ENCODE assay signal across 31 mouse cellular contexts in the genomic region with DNA sequence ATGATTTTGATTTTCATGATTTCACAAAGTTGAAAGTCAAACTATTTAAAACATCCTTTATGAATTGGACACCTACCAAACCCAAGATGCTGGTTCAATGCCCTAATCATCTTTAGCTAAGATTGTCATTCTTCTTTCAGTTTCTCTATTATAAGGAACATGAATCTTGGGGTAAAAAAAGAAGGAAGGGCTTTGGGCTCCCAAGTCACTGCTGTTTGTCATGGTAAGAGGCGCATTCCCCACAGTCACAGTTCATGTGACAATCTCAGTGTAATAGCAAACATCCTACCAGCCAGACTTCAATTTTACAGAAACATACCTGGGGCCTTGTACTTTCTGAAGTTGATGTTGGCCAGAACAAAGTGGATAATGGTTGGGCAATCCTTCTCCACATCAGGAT.
DNase-seq lines count a peak whose midpoint lies in the region; ATAC-seq and TF ChIP-seq lines count a peak whose summit lies in the region.
"Had no signal": no experiment of that assay in that cellular context is flagged by ENCODE, and none has a peak within 500 bp of the region (broad histone marks: within the 10 kb centered on the region; RNA-seq: fewer than 3 reads in every experiment).

No protein-coding gene starts in this region.

- H3K4me2 ChIP-seq in hindbrain, embryonic 14.5 days (replicated peaks), result no peak overlapping the region
- H3K4me2 ChIP-seq in hindbrain, embryonic 16.5 days (ENCODE audit: low read length), result no peak overlapping the region
- H3K4me2 ChIP-seq: embryonic facial prominence, embryonic 13.5 days; embryonic facial prominence, embryonic 15.5 days; forebrain, embryonic 12.5 days had no signal

- H3K4me1 ChIP-seq in hindbrain, embryonic 14.5 days (replicated peaks; ENCODE audit: control insufficient read depth, insufficient read depth, low read length), result no peaks in the 10 kb centered on the region
- no peaks in the 10 kb centered on the region for H3K4me1 ChIP-seq in hindbrain, embryonic 16.5 days (ENCODE audit: control insufficient read depth, insufficient read depth, low read depth, low read length)
- H3K4me1 ChIP-seq in bone marrow macrophage, adult 2 months (ENCODE audit: control insufficient read depth, insufficient read depth, low read length), result peaks cover 13% of the 10 kb centered on the region
- H3K4me1 ChIP-seq: embryonic facial prominence, embryonic 13.5 days; embryonic facial prominence, embryonic 15.5 days; forebrain, embryonic 10.5 days; forebrain, embryonic 12.5 days had no signal

- H3K27me3 ChIP-seq in hindbrain, embryonic 14.5 days (ENCODE audit: control insufficient read depth, insufficient read depth, low read length), result no peaks in the 10 kb centered on the region
- H3K27me3 ChIP-seq in hindbrain, embryonic 16.5 days (replicated peaks; ENCODE audit: control insufficient read depth, insufficient read depth, low read length), result no peaks in the 10 kb centered on the region
- H3K27me3 ChIP-seq: CH12.LX; embryonic facial prominence, embryonic 13.5 days; embryonic facial prominence, embryonic 15.5 days; forebrain, embryonic 12.5 days; Patski had no signal

- ATAC-seq in hindbrain, embryonic 14.5 days (ENCODE audit: low FRiP score), result no peak
- ATAC-seq in hindbrain, embryonic 16.5 days, result no peak
- peak; percentile 61 for ATAC-seq in megakaryocyte, adult 5-6 weeks (ENCODE audit: poor library complexity, severe bottlenecking)
- ATAC-seq: activated CD4-positive, CD25-positive, alpha-beta regulatory T cell, adult 4 months; CD4-positive, CD25-positive, alpha-beta regulatory T cell, adult 4 months; forebrain, embryonic 14.5 days; forebrain, embryonic 16.5 days; Patski had no signal

- no peaks in the 10 kb centered on the region for H3K36me3 ChIP-seq in hindbrain, embryonic 14.5 days (replicated peaks; ENCODE audit: control insufficient read depth, insufficient read depth)
- no peaks in the 10 kb centered on the region for H3K36me3 ChIP-seq in hindbrain, embryonic 16.5 days (ENCODE audit: control insufficient read depth, insufficient read depth, low read length)
- H3K36me3 ChIP-seq: embryonic facial prominence, embryonic 13.5 days; embryonic facial prominence, embryonic 15.5 days; forebrain, embryonic 10.5 days; forebrain, embryonic 12.5 days; G1E had no signal

- TF ChIP-seq POLR2A in bone marrow macrophage, adult 2 months (IDR thresholded peaks at IDR 0.05; ENCODE audit: borderline replicate concordance, low read depth, low read length), result no peak

- H3K27ac ChIP-seq in hindbrain, embryonic 14.5 days, result no peak overlapping the region
- H3K27ac ChIP-seq in hindbrain, embryonic 16.5 days (ENCODE audit: low read depth, low read length), result no peak overlapping the region
- H3K27ac ChIP-seq in bone marrow macrophage, adult 2 months (ENCODE audit: insufficient read depth, low read depth, low read length), result peak overlapping the region; percentile 19; the same call in 1 of the 2 replicates
- H3K27ac ChIP-seq: embryonic facial prominence, embryonic 13.5 days; embryonic facial prominence, embryonic 15.5 days; forebrain, embryonic 10.5 days; forebrain, embryonic 12.5 days had no signal

- no peak overlapping the region for H3K4me3 ChIP-seq in hindbrain, embryonic 14.5 days (replicated peaks; ENCODE audit: low read length)
- no peak overlapping the region for H3K4me3 ChIP-seq in hindbrain, embryonic 16.5 days (ENCODE audit: low read length)
- H3K4me3 ChIP-seq in bone marrow macrophage, adult 2 months (ENCODE audit: insufficient read depth, low read length), result no peak overlapping the region
- H3K4me3 ChIP-seq: embryonic facial prominence, embryonic 13.5 days; embryonic facial prominence, embryonic 15.5 days; erythroblast, embryonic 14.5 days; forebrain, embryonic 10.5 days; forebrain, embryonic 12.5 days had no signal

- no peaks in the 10 kb centered on the region for H3K9me3 ChIP-seq in hindbrain, embryonic 14.5 days (ENCODE audit: control insufficient read depth, low read length)
- H3K9me3 ChIP-seq in hindbrain, embryonic 16.5 days (ENCODE audit: control insufficient read depth, low read length), result no peaks in the 10 kb centered on the region
- H3K9me3 ChIP-seq: embryonic facial prominence, embryonic 13.5 days; embryonic facial prominence, embryonic 15.5 days; forebrain, embryonic 10.5 days; forebrain, embryonic 12.5 days had no signal

- H3K9ac ChIP-seq in hindbrain, embryonic 14.5 days, result no peak overlapping the region
- no peak overlapping the region for H3K9ac ChIP-seq in hindbrain, embryonic 16.5 days (ENCODE audit: low read depth, low read length)
- H3K9ac ChIP-seq: embryonic facial prominence, embryonic 13.5 days; embryonic facial prominence, embryonic 15.5 days; forebrain, embryonic 12.5 days had no signal

- no peak for TF ChIP-seq CTCF in bone marrow macrophage, adult 2 months (IDR thresholded peaks at IDR 0.05; ENCODE audit: low read depth, low read length)

- peak; percentile 5 for DNase-seq in hindbrain, embryonic 14.5 days (ENCODE audit: low spot score)
- peak; percentile 27 for DNase-seq in A20 (ENCODE audit: low read depth, low spot score)
- DNase-seq in urinary bladder, postnatal 10 days (ENCODE audit: low spot score), result no peak
- no peak for DNase-seq in testis, postnatal 14 days (ENCODE audit: low spot score)
- no peak for DNase-seq in right cerebral cortex, adult 18-20 months
- DNase-seq: adrenal gland, adult 8-10 months; adrenal gland, postnatal 14 days; adrenal gland, postnatal 36 days; B cell, adult 2 months; cerebellum, adult 11 months; cerebellum, adult 18-20 months; cerebellum, adult 8-10 months; cerebellum, adult 9-11 months; cerebellum, postnatal 14 days; cerebellum, postnatal 36 days; embryo, embryonic 11 days had no signal

- WGBS in hindbrain, embryonic 14.5 days, result 96% methylated on average over 1 of the region's 1 CpGs
- 97% methylated on average over 1 of the region's 1 CpGs for WGBS in hindbrain, embryonic 16.5 days

Comparison
In these comparisons a context has a peak if more than half of its experiments do, and no peak if none do; other contexts are left out.
1. DNase-seq: peak in hindbrain, embryonic 14.5 days (single experiment) and A20 (single experiment); none in urinary bladder, postnatal 10 days (single experiment), testis, postnatal 14 days (single experiment) and right cerebral cortex, adult 18-20 months (single experiment).